Mouse (Mus musculus) cortical plate, adult 2 months (tissue): ENCODE measurements around the gene Rbck1. TPM values are rescaled to one million over a fixed set of nuclear protein-coding genes. Genes with fewer than 3 reads are reported as not detected.

Experiments used
- H3K27ac ChIP-seq: fragments of 200-500 bp; 2 replicates; pipeline ENCODE4 v1.5.1; 2012; ENCODE audit warnings: low read length, control low read depth, inconsistent platforms; ENCODE audit not compliant: insufficient read depth
- H3K4me1 ChIP-seq: fragments of 200-500 bp; 2 replicates; pipeline ENCODE4 v1.6.1; 2011; ENCODE audit warnings: low read length; ENCODE audit not compliant: control insufficient read depth, insufficient read depth
- H3K4me3 ChIP-seq: fragments of 200-500 bp; 2 replicates; pipeline ENCODE4 v1.5.1; 2011; ENCODE audit warnings: mild to moderate bottlenecking, low read length, control low read depth; ENCODE audit not compliant: insufficient read depth
- CTCF ChIP-seq: fragments of 200-500 bp; IDR thresholded peaks from 2 replicates; pipeline ENCODE4 v1.5.1; 2011; ENCODE audit warnings: mild to moderate bottlenecking, control low read depth, low read length; ENCODE audit not compliant: insufficient read depth; ENCODE audit errors: extremely low read depth
- POLR2A ChIP-seq: fragments of 200-500 bp; IDR thresholded peaks from 2 replicates; pipeline ENCODE4 v1.6.1; 2011; ENCODE audit warnings: mild to moderate bottlenecking, low read length, control low read depth; ENCODE audit not compliant: insufficient read depth; ENCODE audit errors: extremely low read depth
- polyA plus RNA-seq: library from polyadenylated mRNA; depleted of rRNA; stranded (reverse); fragments of >200 nt; gene quantifications from 2 replicates; pipeline ENCODE4 v1.2.3, GENCODE M21; 2012; rRNA removed

Gene Rbck1
- 197 and 210 TPM in 2 replicates for polyA plus RNA-seq

- TF ChIP-seq POLR2A (peak; percentile 81), CTCF (no peak)
- Histone ChIP-seq H3K4me3 (peak within 1 kb of the TSS; percentile 81), H3K27ac (peak within 1 kb of the TSS; percentile 55; the same call in 1 of the 2 replicates), H3K4me1 (peaks cover 2% of the 10 kb centered on the region; the same call in 1 of the 2 replicates)
Measured at GRCm38 (mm10) chr2:152332101-152332825, at the start of gene Rbck1. TSS of gene Rbck1 (minus strand) at chr2:152332653.

GRCm38 (mm10) chr2:152376345-152376741 is 43.9 kb upstream of the Rbck1 start, which contains the start of gene Nrsn2:
TSS of gene Nrsn2 (minus strand) at chr2:152376638.
- Histone ChIP-seq H3K4me3 (peak within 1 kb of the TSS; percentile 54), H3K4me1 (no peaks in the 10 kb centered on the region), H3K27ac (no peak within 1 kb of the TSS)
- peak; percentile 32; the same call in 1 of the 2 replicates for TF ChIP-seq POLR2A
- TF ChIP-seq CTCF: no peak

GRCm38 (mm10) chr2:152375652-152376344 is 43.3 kb upstream of the Rbck1 start:
- TF ChIP-seq CTCF (no peak), POLR2A (no peak)

GRCm38 (mm10) chr2:152373547-152373946 is 41.1 kb upstream of the Rbck1 start:
- no peaks in the 10 kb centered on the region for H3K4me1 ChIP-seq
- no peak overlapping the region for H3K4me3 ChIP-seq
- TF ChIP-seq CTCF (no peak), POLR2A (no peak)
- H3K27ac ChIP-seq: no peak overlapping the region

More at GRCm38 (mm10) chr2:152375652-152376344, 43.3 kb upstream of the Rbck1 start:
- no peaks in the 10 kb centered on the region for H3K4me1 ChIP-seq
- H3K4me3 ChIP-seq: peak overlapping the region; percentile 54
- no peak overlapping the region for H3K27ac ChIP-seq

- H3K27ac ChIP-seq: no peak overlapping the region
- no peaks in the 10 kb centered on the region for H3K4me1 ChIP-seq
- no peak for TF ChIP-seq POLR2A
- no peak for TF ChIP-seq CTCF
- H3K4me3 ChIP-seq: no peak overlapping the region
Measured at GRCm38 (mm10) chr2:152372661-152373060, 40.2 kb upstream of the Rbck1 start.

GRCm38 (mm10) chr2:152372104-152372503 is 39.7 kb upstream of the Rbck1 start:
- no peak overlapping the region for H3K27ac ChIP-seq
- no peak overlapping the region for H3K4me3 ChIP-seq
- no peak for TF ChIP-seq CTCF
- no peak for TF ChIP-seq POLR2A
- no peaks in the 10 kb centered on the region for H3K4me1 ChIP-seq

GRCm38 (mm10) chr2:152368532-152369140 is 36.2 kb upstream of the Rbck1 start:
- H3K4me3 ChIP-seq: no peak overlapping the region
- H3K4me1 ChIP-seq: no peaks in the 10 kb centered on the region
- no peak overlapping the region for H3K27ac ChIP-seq
- TF ChIP-seq CTCF (peak; percentile 85), POLR2A (no peak)

- TF ChIP-seq POLR2A: no peak
- TF ChIP-seq CTCF: no peak
- H3K27ac ChIP-seq: no peak overlapping the region
- no peak overlapping the region for H3K4me3 ChIP-seq
- H3K4me1 ChIP-seq: no peaks in the 10 kb centered on the region
Measured at GRCm38 (mm10) chr2:152367917-152368316, 35.5 kb upstream of the Rbck1 start.
